8 mouse cellular contexts compared by ENCODE assay signal in the genomic region with DNA sequence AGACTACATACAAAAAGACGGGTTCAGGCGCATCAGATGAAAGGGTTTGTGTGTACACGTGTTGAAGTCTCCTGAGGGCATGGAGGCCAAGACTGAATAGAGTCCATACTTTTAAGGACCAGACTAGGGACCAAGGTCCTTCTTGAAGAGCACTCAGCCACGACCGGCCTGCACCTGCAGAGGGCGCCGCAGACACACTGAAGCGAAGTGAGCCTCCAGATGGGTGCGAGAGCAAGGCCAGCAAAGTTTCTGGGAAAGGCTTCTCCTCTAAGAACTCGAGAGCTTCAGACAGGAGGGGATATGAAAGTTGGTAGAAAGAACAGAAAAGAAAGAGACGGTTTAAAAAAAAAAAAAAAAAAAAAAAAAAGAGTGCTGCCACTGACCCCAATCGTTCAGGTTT. TPM values are rescaled to one million over a fixed set of nuclear protein-coding genes. Genes with fewer than 3 reads are reported as not detected.
DNase-seq lines count a peak whose midpoint lies in the region; ATAC-seq lines count a peak whose summit lies in the region.

No protein-coding gene starts in this region.

- H3K4me2 ChIP-seq in heart, embryonic 14.5 days (ENCODE audit: low read length), result peak overlapping the region; percentile 91
- H3K4me2 ChIP-seq in stomach, embryonic 14.5 days (replicated peaks; ENCODE audit: low read depth, low read length), result peak overlapping the region; percentile 89

- H3K27me3 ChIP-seq in heart, embryonic 14.5 days (ENCODE audit: control insufficient read depth, insufficient read depth, low read length), result peaks cover 66% of the 10 kb centered on the region
- peaks cover 7% of the 10 kb centered on the region for H3K27me3 ChIP-seq in stomach, embryonic 14.5 days (ENCODE audit: control insufficient read depth, insufficient read depth, low read length)

- 0 out of 2 replicates have a peak, but pooled peaks cover 2% of the 10 kb centered on the region for H3K9me3 ChIP-seq in heart, embryonic 14.5 days (ENCODE audit: control insufficient read depth, low read length)
- no peaks in the 10 kb centered on the region for H3K9me3 ChIP-seq in stomach, embryonic 14.5 days (ENCODE audit: control insufficient read depth, low read depth, low read length)

- no peak overlapping the region for H3K9ac ChIP-seq in heart, embryonic 14.5 days (ENCODE audit: low read length)
- no peak overlapping the region for H3K9ac ChIP-seq in stomach, embryonic 14.5 days (replicated peaks; ENCODE audit: low read depth, low read length)

- peaks cover 6 to 15% of the 10 kb centered on the region in 2 experiments; a peak in 3 of 4 replicates for H3K4me1 ChIP-seq in heart, embryonic 14.5 days (ENCODE audit: control insufficient read depth in 2 of 2, insufficient read depth in 2 of 2, low read length in 2 of 2)
- H3K4me1 ChIP-seq in stomach, embryonic 14.5 days (ENCODE audit: control insufficient read depth, insufficient read depth, low read length), result 0 out of 2 replicates have a peak, but pooled peaks cover 3% of the 10 kb centered on the region

- no peaks in the 10 kb centered on the region for H3K36me3 ChIP-seq in heart, embryonic 14.5 days (ENCODE audit: control insufficient read depth, insufficient read depth, low read length)
- H3K36me3 ChIP-seq in stomach, embryonic 14.5 days (ENCODE audit: control insufficient read depth, insufficient read depth, low read length), result no peaks in the 10 kb centered on the region

- WGBS in heart, embryonic 14.5 days, result 5% methylated on average over 11 of the region's 12 CpGs
- WGBS in stomach, embryonic 14.5 days, result 1% methylated on average over 11 of the region's 12 CpGs

- no peak overlapping the region for H3K27ac ChIP-seq in heart, embryonic 14.5 days (replicated peaks in 1 of 2; ENCODE audit: control insufficient read depth in 1 of 2, insufficient read depth in 1 of 2, low read depth in 2 of 2, low read length in 2 of 2)
- H3K27ac ChIP-seq in stomach, embryonic 14.5 days (ENCODE audit: low read length), result no peak overlapping the region

- ATAC-seq in CD4-positive, CD25-positive, alpha-beta regulatory T cell, adult 4 months, result no peak
- ATAC-seq in heart, embryonic 14.5 days (ENCODE audit: insufficient number of reproducible peaks, insufficient read depth, low FRiP score, low read depth), result no peak
- ATAC-seq in stomach, embryonic 14.5 days (ENCODE audit: insufficient number of reproducible peaks, insufficient read depth, low FRiP score, low read depth), result no peak

- H3K4me3 ChIP-seq in heart, embryonic 14.5 days (ENCODE audit: control insufficient read depth in 1 of 2, insufficient read depth in 1 of 2, low read depth in 1 of 2, low read length in 2 of 2), result peak overlapping the region in 1 of 2 experiments; percentile 49; a peak in 2 of 4 replicates
- peak overlapping the region; percentile 41 for H3K4me3 ChIP-seq in stomach, embryonic 14.5 days (ENCODE audit: low read depth, low read length)

- peak; percentile 53 for DNase-seq in CD4-positive, CD25-positive, alpha-beta regulatory T cell, adult 2 months (ENCODE audit: low read depth, low spot score)
- peak; percentile 79 for DNase-seq in 3T3-L1 (ENCODE audit: low read depth, low spot score)
- DNase-seq in cerebellum, postnatal 25 days, result peak; percentile 49 to 75
- DNase-seq in kidney, postnatal 14 days, result peak; percentile 56
- DNase-seq in lung, postnatal 25 days (ENCODE audit: low spot score), result peak; percentile 18

RNA-seq across cellular contexts. Expression of a gene that starts 0.6 kb away (rescaled TPM):
- polyA plus RNA-seq in CD4-positive, CD25-positive, alpha-beta regulatory T cell, adult 4 months (2017; shearing (Covaris generic)), result not detected
- 0.26 and 0.30 TPM in 2 replicates for polyA plus RNA-seq in heart, embryonic 14.5 days (2014; fragmentation: Nextera tagmentation; extraction: Ambion mirVana)
- 0.19 and 0.34 TPM in 2 replicates for polyA plus RNA-seq in stomach, embryonic 14.5 days (2014; fragmentation: Nextera tagmentation; extraction: Ambion mirVana)

RNA-seq across cellular contexts. Expression of a gene that starts 1.5 kb away (rescaled TPM):
- polyA plus RNA-seq in CD4-positive, CD25-positive, alpha-beta regulatory T cell, adult 4 months (2017; shearing (Covaris generic)), result not detected
- not detected in 2 replicates for polyA plus RNA-seq in heart, embryonic 14.5 days (2014; fragmentation: Nextera tagmentation; extraction: Ambion mirVana)
- not detected in 2 replicates for polyA plus RNA-seq in stomach, embryonic 14.5 days (2014; fragmentation: Nextera tagmentation; extraction: Ambion mirVana)

RNA-seq across cellular contexts. Expression of a gene that starts 30.9 kb away (rescaled TPM):
- polyA plus RNA-seq in CD4-positive, CD25-positive, alpha-beta regulatory T cell, adult 4 months (2017; shearing (Covaris generic)), result 10 to 100 TPM; 58.0 to 73.1 TPM
- 91.7 and 101 TPM in 2 replicates for polyA plus RNA-seq in heart, embryonic 14.5 days (2014; fragmentation: Nextera tagmentation; extraction: Ambion mirVana)
- 259 and 272 TPM in 2 replicates for polyA plus RNA-seq in stomach, embryonic 14.5 days (2014; fragmentation: Nextera tagmentation; extraction: Ambion mirVana)

RNA-seq across cellular contexts. Expression of a gene that starts 50.6 kb away (rescaled TPM):
- 100 to 1,000 TPM in 1 of 2 experiments, 10 to 100 TPM in 1; 85.0 to 124 TPM for polyA plus RNA-seq in CD4-positive, CD25-positive, alpha-beta regulatory T cell, adult 4 months (2017; shearing (Covaris generic))
- polyA plus RNA-seq in heart, embryonic 14.5 days (2014; fragmentation: Nextera tagmentation; extraction: Ambion mirVana), result 223 and 246 TPM in 2 replicates
- polyA plus RNA-seq in stomach, embryonic 14.5 days (2014; fragmentation: Nextera tagmentation; extraction: Ambion mirVana), result 116 and 118 TPM in 2 replicates

RNA-seq across cellular contexts. Expression of a gene that starts 50.7 kb away (rescaled TPM):
- polyA plus RNA-seq in CD4-positive, CD25-positive, alpha-beta regulatory T cell, adult 4 months (2017; shearing (Covaris generic)), result 100 to 1,000 TPM; 173 to 208 TPM
- polyA plus RNA-seq in heart, embryonic 14.5 days (2014; fragmentation: Nextera tagmentation; extraction: Ambion mirVana), result 421 and 422 TPM in 2 replicates
- polyA plus RNA-seq in stomach, embryonic 14.5 days (2014; fragmentation: Nextera tagmentation; extraction: Ambion mirVana), result 134 and 164 TPM in 2 replicates

Comparison
In these comparisons a context has a peak if more than half of its experiments do, and no peak if none do; other contexts are left out.
1. DNase-seq: peak in every context shown above with its lines; median percentile 79 in 3T3-L1; 62 in cerebellum, postnatal 25 days; 56 in kidney, postnatal 14 days; 53 in CD4-positive, CD25-positive, alpha-beta regulatory T cell, adult 2 months; 18 in lung, postnatal 25 days.